Mouse (Mus musculus) forebrain, embryonic 12.5 days (tissue): Measurements from ENCODE around the gene Plekha4. TPM values are rescaled to one million over a fixed set of nuclear protein-coding genes. Genes with fewer than 3 reads are reported as not detected.
A peak's percentile ranks its signal among the peaks of the same experiment; 100 is the strongest.

ENCODE experiments used
- ATAC-seq: fragments of 200-750 bp; cut with Nextera tagmentation; 2 replicates; pipeline ENCODE4 v1.8.0; 2017; ENCODE audit warnings: moderate TSS enrichment; ENCODE audit not compliant: low FRiP score
- H3K27ac ChIP-seq: fragments of 300-500 bp; sonication (generic); 2 replicates; pipeline ENCODE4 v1.5.1; 2016; ENCODE audit warnings: mild to moderate bottlenecking
- H3K27me3 ChIP-seq: fragments of 300-500 bp; sonication (generic); 2 replicates; pipeline ENCODE4 v1.6.1; 2016; ENCODE audit warnings: mild to moderate bottlenecking
- H3K36me3 ChIP-seq: fragments of 300-500 bp; sonication (generic); replicated peaks from 2 replicates; pipeline ENCODE4 v1.6.1; 2016; ENCODE audit warnings: mild to moderate bottlenecking
- H3K4me1 ChIP-seq: fragments of 300-500 bp; sonication (generic); 2 replicates; pipeline ENCODE4 v1.6.1; 2016
- H3K4me2 ChIP-seq: fragments of 300-500 bp; sonication (generic); 2 replicates; pipeline ENCODE4 v1.6.1; 2016; ENCODE audit warnings: mild to moderate bottlenecking, moderate library complexity
- H3K4me3 ChIP-seq: fragments of 300-500 bp; sonication (generic); replicated peaks from 2 replicates; pipeline ENCODE4 v1.5.1; 2016; ENCODE audit warnings: mild to moderate bottlenecking
- H3K9ac ChIP-seq: fragments of 300-500 bp; sonication (generic); 2 replicates; pipeline ENCODE4 v1.6.1; 2016; ENCODE audit warnings: mild to moderate bottlenecking
- H3K9me3 ChIP-seq: fragments of 300-500 bp; sonication (generic); 2 replicates; pipeline ENCODE4 v1.6.1; 2016
- WGBS: fragments of 180-500 bp; shearing (Covaris S2); methylation state at CpG from one replicate; pipeline ENCODE4 v1.1.7; 2016; 5-methylcytosine and 5-hydroxymethylcytosine counted together
- polyA plus RNA-seq: library from polyadenylated mRNA; unstranded; fragments of >200 nt; fragmentation: Nextera tagmentation; extraction: Ambion mirVana; gene quantifications from 2 replicates; pipeline ENCODE4 v1.2.1, GENCODE M21; 2016

Gene Plekha4
- polyA plus RNA-seq, 1 experiment from 2014 or later, result 0.74 TPM

GRCm38 (mm10) chr7:45564811-45565210, 38.7 kb downstream of the Plekha4 start:
- Histone ChIP-seq H3K4me2 (no peak overlapping the region), H3K4me3 (no peak overlapping the region), H3K36me3 (no peaks in the 10 kb centered on the region), H3K9me3 (no peaks in the 10 kb centered on the region), H3K27me3 (peaks cover 9% of the 10 kb centered on the region; the same call in 1 of the 2 replicates), H3K27ac (no peak overlapping the region), H3K9ac (no peak overlapping the region), H3K4me1 (peaks cover 16% of the 10 kb centered on the region)
- WGBS, result 85% methylated on average over 2 of the region's 2 CpGs
- ATAC-seq, result no peak

GRCm38 (mm10) chr7:45565446-45565845, 39.3 kb downstream of the Plekha4 start:
- Histone ChIP-seq H3K4me3 (no peak overlapping the region), H3K4me1 (peaks cover 18% of the 10 kb centered on the region), H3K27ac (no peak overlapping the region), H3K9me3 (no peaks in the 10 kb centered on the region), H3K36me3 (no peaks in the 10 kb centered on the region), H3K27me3 (peaks cover 9% of the 10 kb centered on the region; the same call in 1 of the 2 replicates), H3K4me2 (no peak overlapping the region), H3K9ac (no peak overlapping the region)
- WGBS, result 86% methylated on average over 9 of the region's 9 CpGs
- ATAC-seq, result no peak

DNA sequence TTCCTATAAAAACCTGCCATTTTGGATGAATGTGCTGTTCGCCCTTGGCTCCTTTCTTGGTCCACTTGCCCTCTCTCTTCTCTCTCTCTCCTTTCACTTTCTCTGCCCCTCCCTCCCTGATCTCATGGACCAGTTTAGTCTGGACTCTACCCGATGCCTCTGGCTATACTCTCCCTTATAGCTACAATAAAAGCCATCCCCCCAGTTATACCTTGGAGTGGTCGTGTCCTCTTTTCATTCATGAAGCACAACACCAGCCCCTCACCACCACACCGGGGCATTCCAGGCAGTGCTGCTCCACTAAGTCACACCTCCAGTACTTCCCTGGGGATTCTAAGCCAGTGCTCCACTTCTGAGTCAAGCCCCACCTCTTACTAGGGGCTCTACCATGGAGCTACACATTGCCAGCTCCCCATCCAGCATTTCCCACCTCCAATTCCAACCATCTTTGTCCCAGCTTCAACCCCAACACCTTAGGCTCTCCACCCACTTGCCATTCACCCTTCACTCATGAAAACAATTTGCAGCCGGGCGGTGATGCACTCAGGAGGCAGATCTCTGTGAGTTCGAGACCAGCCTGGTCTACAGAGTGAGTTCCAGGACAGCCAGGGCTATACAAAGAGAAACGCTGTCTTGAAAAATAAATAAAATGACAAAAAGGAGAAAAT, 41.1 kb downstream of the Plekha4 start:
- H3K4me3 ChIP-seq, result no peak overlapping the region
- H3K27me3 ChIP-seq, result 0 out of 2 replicates have a peak, but pooled peaks cover 2% of the 10 kb centered on the region
- 70% methylated on average over 8 of the region's 8 CpGs for WGBS
- H3K4me1 ChIP-seq, result peaks cover 29% of the 10 kb centered on the region
- no peaks in the 10 kb centered on the region for H3K9me3 ChIP-seq
- H3K27ac ChIP-seq, result no peak overlapping the region
- no peak for ATAC-seq
- no peaks in the 10 kb centered on the region for H3K36me3 ChIP-seq
- no peak overlapping the region for H3K9ac ChIP-seq
- peak overlapping the region; percentile 84 for H3K4me2 ChIP-seq

DNA sequence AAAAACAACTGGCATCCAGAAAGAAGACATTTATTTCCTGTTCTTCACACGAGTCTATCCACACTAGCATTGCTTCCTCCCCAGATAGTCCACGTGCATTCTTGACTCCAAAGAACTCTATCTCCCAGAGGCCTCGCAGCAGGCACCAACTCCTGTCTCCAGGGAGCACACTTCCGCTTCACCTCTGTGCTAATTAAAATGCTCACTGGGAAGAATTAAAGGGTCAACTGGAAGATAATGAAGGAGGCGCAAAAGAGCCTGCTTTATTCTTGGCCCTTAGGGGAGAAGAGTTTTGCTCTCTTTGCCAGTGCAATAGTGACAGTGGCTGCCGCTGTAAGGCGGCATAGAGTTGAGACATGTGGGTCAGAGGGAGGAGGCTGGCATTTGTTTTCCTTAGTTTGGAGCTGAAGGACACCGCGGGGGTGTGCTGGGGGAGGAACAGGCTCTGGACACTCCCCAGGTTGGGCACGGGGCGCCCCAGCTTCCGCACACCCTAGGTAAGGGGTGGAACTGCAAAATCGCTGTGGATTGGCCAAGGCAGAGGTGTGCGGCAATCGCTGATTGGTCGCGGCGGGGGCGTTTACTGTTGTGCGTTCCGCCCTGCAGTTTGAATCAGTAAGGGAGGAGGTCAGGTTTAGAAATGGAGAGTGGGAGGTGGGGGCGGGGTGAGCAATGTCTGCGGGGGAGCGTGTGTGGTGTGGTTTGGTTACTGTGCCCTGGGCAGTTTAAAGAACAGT, 41.8 kb downstream of the Plekha4 start:
- ATAC-seq, result peak; percentile 94
- H3K27me3 ChIP-seq, result no peaks in the 10 kb centered on the region
- peak overlapping the region; percentile 47 for H3K4me3 ChIP-seq
- H3K27ac ChIP-seq, result peak overlapping the region; percentile 78
- H3K4me1 ChIP-seq, result peaks cover 29% of the 10 kb centered on the region
- H3K36me3 ChIP-seq, result no peaks in the 10 kb centered on the region
- H3K9ac ChIP-seq, result peak overlapping the region; percentile 49
- no peaks in the 10 kb centered on the region for H3K9me3 ChIP-seq
- peak overlapping the region; percentile 84 for H3K4me2 ChIP-seq
- WGBS, result 2% methylated on average over 24 of the region's 24 CpGs

DNA sequence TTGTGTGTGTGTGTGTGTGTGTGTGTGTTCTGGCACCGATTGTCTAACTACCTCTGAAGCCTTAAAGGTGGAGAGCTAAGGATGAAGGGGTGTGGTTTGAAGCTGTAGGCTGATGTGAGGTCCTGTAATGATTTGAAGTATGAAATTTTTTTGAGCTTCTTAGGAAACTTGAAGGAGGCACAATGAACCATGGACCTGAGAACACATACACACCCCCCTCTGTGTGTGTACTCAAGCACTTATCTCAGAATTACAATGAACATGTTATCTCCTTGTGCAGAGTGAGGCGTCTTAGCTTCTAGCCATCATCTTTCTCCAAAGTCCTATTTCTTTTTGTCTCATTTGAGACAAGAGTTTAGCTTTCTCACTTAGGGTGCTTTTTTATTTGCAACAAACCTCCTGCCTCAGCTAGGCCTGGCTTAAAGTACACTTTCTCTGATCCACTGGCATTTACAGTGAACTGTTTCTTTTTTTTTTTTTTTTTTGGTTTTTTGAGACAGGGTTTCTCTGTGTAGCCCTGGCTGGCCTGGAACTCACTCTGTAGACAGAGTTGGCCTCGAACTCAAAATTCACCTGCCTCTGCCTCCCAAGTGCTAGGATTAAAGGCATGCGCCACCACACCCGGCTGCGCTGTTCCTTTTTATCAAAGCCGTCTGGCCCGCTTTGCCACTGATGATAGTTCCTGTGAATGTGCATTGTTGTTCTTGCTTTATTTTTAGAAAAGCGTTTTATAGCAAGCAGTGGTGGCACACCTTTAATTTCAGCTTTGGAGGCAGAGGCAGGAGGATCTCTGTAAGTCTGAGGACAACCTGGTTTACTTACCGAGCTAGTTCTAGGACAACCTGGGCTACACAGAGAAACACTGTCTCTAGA, 42.7 kb downstream of the Plekha4 start:
- Histone ChIP-seq H3K27me3 (no peaks in the 10 kb centered on the region), H3K4me3 (peak overlapping the region; percentile 47), H3K4me2 (peak overlapping the region; percentile 84), H3K9ac (peak overlapping the region; percentile 49; the same call in 1 of the 2 replicates), H3K4me1 (peaks cover 29% of the 10 kb centered on the region), H3K9me3 (no peaks in the 10 kb centered on the region), H3K36me3 (no peaks in the 10 kb centered on the region), H3K27ac (peak overlapping the region; percentile 78)
- no peak; the same call in 1 of the 2 replicates for ATAC-seq
- 81% methylated on average over 10 of the region's 10 CpGs for WGBS

DNA sequence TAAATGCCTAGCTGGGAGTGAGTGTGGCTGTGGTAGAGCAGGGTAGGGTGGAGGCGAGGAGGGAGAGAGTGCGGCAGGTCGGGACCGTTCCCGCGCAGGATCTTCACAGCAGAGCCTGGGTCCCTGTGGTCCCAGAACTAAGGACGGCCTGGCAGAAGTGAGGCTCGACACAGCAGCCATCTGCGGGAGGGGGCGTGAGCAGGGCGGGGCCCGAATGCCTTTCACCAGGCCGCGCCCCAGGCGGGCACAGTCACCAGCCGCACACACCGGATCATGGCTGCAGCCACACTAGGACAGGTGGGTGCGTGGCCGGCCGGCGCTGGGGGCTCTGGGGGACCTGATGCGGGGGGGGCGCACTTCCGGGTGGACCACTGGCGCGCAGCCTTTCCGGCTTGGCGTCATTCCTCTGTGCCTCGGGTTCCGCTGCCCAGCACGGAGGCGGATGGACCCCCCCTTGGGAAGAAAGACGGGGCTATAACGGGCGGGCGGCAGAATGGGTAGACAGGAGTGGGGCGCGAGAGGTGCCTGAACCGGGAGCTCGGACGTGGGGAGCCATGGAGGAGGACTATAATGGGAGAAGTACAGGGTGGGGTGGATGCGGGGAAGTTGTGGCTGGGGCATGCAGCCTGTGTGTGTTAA, 44.1 kb downstream of the Plekha4 start, which contains the start of gene Bcat2:
Gene Bcat2, plus strand, starts transcription at position 51 of the 639 bp plus-strand sequence.
- H3K4me2 ChIP-seq, result peak within 1 kb of the TSS; percentile 74
- H3K36me3 ChIP-seq, result peaks cover 1% of the 10 kb centered on the region; the same call in 1 of the 2 replicates
- ATAC-seq, result peak; percentile 78
- WGBS, result 1% methylated on average over 32 of the region's 42 CpGs
- H3K9me3 ChIP-seq, result no peaks in the 10 kb centered on the region
- no peaks in the 10 kb centered on the region for H3K27me3 ChIP-seq
- peak within 1 kb of the TSS; percentile 83 for H3K27ac ChIP-seq
- peak within 1 kb of the TSS; percentile 91 for H3K9ac ChIP-seq
- H3K4me3 ChIP-seq, result peak within 1 kb of the TSS; percentile 70
- peaks cover 29% of the 10 kb centered on the region for H3K4me1 ChIP-seq

GRCm38 (mm10) chr7:45571966-45572365, 45.8 kb downstream of the Plekha4 start:
- no peaks in the 10 kb centered on the region for H3K9me3 ChIP-seq
- 57% methylated on average over 1 of the region's 1 CpGs for WGBS
- no peak overlapping the region for H3K4me2 ChIP-seq
- no peak overlapping the region for H3K27ac ChIP-seq
- H3K36me3 ChIP-seq, result peaks cover 16% of the 10 kb centered on the region
- H3K4me1 ChIP-seq, result peaks cover 29% of the 10 kb centered on the region
- H3K4me3 ChIP-seq, result no peak overlapping the region
- no peaks in the 10 kb centered on the region for H3K27me3 ChIP-seq
- no peak for ATAC-seq
- H3K9ac ChIP-seq, result no peak overlapping the region

DNA sequence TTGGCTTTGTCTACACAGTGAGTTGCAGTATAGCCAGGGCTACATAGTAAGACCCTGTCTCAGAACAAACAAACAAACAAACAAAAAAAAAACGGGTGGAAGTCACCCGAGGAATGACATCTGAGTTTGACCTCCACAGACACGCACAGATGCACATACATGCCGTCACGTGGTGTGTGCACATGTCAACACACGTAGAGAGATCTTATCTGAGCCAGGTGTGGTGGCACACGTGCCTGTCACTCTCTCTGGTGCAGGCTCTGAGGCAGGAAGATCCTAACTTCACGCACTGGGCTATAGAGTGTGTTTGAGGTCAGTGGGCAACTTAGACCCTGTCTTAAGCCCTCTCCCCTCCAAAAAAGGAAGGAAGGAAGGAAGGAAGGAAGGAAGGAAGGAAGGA, 47.8 kb downstream of the Plekha4 start:
- 84% methylated on average over 8 of the region's 8 CpGs for WGBS

DNA sequence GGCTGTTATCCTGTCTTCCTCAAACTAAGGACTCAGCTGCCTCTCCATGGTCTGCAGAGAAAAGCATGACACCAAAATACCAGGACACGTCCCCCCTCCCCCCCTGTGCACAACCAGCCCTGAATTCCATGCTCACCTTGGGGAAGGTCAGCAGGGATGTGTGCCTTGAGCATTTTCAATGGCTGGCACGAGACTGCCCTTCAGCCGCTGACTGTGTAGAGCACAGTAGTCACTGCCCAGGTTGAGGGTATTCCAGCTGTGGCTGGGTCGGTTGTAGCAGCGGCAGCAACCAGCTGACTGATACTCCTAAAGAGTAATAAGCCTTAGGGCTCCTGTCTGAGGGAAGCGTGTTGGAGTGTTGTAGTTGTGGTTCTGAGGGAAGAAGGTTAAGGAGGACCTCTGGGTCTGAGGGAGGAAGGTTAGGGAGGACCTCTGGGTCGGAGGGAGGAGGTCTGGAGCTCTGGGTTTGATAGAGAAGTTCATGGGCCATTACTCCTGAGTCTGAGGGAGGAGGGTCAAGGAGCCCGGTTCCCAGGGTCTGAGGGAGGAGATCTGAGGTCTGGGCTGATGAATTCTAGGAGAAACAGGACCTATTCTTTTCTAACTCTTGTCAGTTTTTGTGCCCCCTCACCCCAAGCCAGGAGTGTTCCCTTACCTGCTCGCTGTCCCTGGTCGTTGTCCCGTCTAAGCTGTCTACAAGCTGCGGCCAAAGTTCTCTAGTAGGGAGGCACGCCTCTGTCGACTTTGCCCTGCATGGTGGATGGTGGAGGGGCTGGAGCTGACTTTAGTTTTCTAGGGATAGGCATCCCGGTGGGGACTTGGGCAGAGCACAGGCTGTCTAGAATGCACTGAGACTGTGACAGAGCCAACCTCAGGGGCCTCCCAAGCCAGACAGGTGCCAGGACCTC, 48.6 kb downstream of the Plekha4 start:
- H3K4me2 ChIP-seq, result no peak overlapping the region
- WGBS, result 90% methylated on average over 15 of the region's 15 CpGs
- H3K4me1 ChIP-seq, result peaks cover 14% of the 10 kb centered on the region
- no peak overlapping the region for H3K27ac ChIP-seq
- H3K27me3 ChIP-seq, result no peaks in the 10 kb centered on the region
- H3K9ac ChIP-seq, result no peak overlapping the region
- peaks cover 22% of the 10 kb centered on the region for H3K36me3 ChIP-seq
- ATAC-seq, result no peak
- H3K4me3 ChIP-seq, result no peak overlapping the region
- no peaks in the 10 kb centered on the region for H3K9me3 ChIP-seq

More for the DNA sequence above, 47.8 kb downstream of the Plekha4 start:
- no peak overlapping the region for H3K27ac ChIP-seq
- no peaks in the 10 kb centered on the region for H3K9me3 ChIP-seq
- peaks cover 22% of the 10 kb centered on the region for H3K36me3 ChIP-seq
- peaks cover 14% of the 10 kb centered on the region for H3K4me1 ChIP-seq
- H3K9ac ChIP-seq, result no peak overlapping the region
- no peaks in the 10 kb centered on the region for H3K27me3 ChIP-seq
- H3K4me3 ChIP-seq, result no peak overlapping the region
- no peak overlapping the region for H3K4me2 ChIP-seq
- ATAC-seq, result no peak

- H3K9ac ChIP-seq, result no peak overlapping the region
- no peak overlapping the region for H3K4me3 ChIP-seq
- ATAC-seq, result no peak
- no peaks in the 10 kb centered on the region for H3K9me3 ChIP-seq
- no peak overlapping the region for H3K27ac ChIP-seq
- 88% methylated on average over 6 of the region's 6 CpGs for WGBS
- peaks cover 23% of the 10 kb centered on the region for H3K36me3 ChIP-seq
- H3K27me3 ChIP-seq, result no peaks in the 10 kb centered on the region
- H3K4me2 ChIP-seq, result no peak overlapping the region
- H3K4me1 ChIP-seq, result peaks cover 4% of the 10 kb centered on the region
These were observed 59.8 kb downstream of the Plekha4 start for GRCm38 (mm10) chr7:45585923-45586322.
